Mouse (Mus musculus): ENCODE measurements around the gene Cdsn. TPM values are rescaled to one million over a fixed set of nuclear protein-coding genes. Genes with fewer than 3 reads are reported as not detected.

Cdsn gene
- polyA plus RNA-seq, 1 experiment from 2014 or later, result 0.02 TPM

GRCm38 (mm10) chr17:35526644-35527043 lies 25.3 kb upstream of the Cdsn start:
- WGBS (ENCODE audit: insufficient replicate concordance), result 42% methylated on average over 8 of the region's 8 CpGs
- H3K36me3 ChIP-seq (ENCODE audit: control insufficient read depth, insufficient read depth), result peaks cover 3% of the 10 kb centered on the region
- H3K27me3 ChIP-seq (ENCODE audit: control insufficient read depth, insufficient read depth, low read depth, low read length), result no peaks in the 10 kb centered on the region
- no peak overlapping the region for H3K9ac ChIP-seq (ENCODE audit: low read depth, low read length)
- no peak for ATAC-seq (ENCODE audit: low read depth)
- H3K27ac ChIP-seq (ENCODE audit: low read length), result no peak overlapping the region
- no peak overlapping the region for H3K4me2 ChIP-seq (ENCODE audit: low read depth, low read length)
- no peak overlapping the region for H3K4me3 ChIP-seq (ENCODE audit: low read depth, low read length)
- H3K4me1 ChIP-seq (ENCODE audit: control insufficient read depth, low read depth, low read length), result no peaks in the 10 kb centered on the region
- H3K9me3 ChIP-seq (replicated peaks; ENCODE audit: control insufficient read depth, low read length), result no peaks in the 10 kb centered on the region

- Histone ChIP-seq H3K9me3 (replicated peaks; ENCODE audit: control insufficient read depth, low read length) (no peaks in the 10 kb centered on the region), H3K4me1 (ENCODE audit: control insufficient read depth, low read depth, low read length) (no peaks in the 10 kb centered on the region), H3K36me3 (ENCODE audit: control insufficient read depth, insufficient read depth) (no peaks in the 10 kb centered on the region; the same call in 1 of the 2 replicates), H3K9ac (ENCODE audit: low read depth, low read length) (no peak overlapping the region), H3K4me2 (ENCODE audit: low read depth, low read length) (no peak overlapping the region), H3K27ac (ENCODE audit: low read length) (no peak overlapping the region), H3K27me3 (ENCODE audit: control insufficient read depth, insufficient read depth, low read depth, low read length) (no peaks in the 10 kb centered on the region), H3K4me3 (ENCODE audit: low read depth, low read length) (no peak overlapping the region)
- ATAC-seq (ENCODE audit: low read depth), result no peak
- WGBS (ENCODE audit: insufficient replicate concordance), result 11% methylated on average over 3 of the region's 3 CpGs
Measured at GRCm38 (mm10) chr17:35532360-35532759, 19.6 kb upstream of the Cdsn start.

- no peak for ATAC-seq (ENCODE audit: low read depth)
- H3K4me2 ChIP-seq (ENCODE audit: low read depth, low read length), result no peak within 1 kb of the TSS
- no peak within 1 kb of the TSS for H3K27ac ChIP-seq (ENCODE audit: low read length)
- H3K4me1 ChIP-seq (ENCODE audit: control insufficient read depth, low read depth, low read length), result no peaks in the 10 kb centered on the region
- 17% methylated on average over 7 of the region's 7 CpGs for WGBS (ENCODE audit: insufficient replicate concordance)
- H3K4me3 ChIP-seq (ENCODE audit: low read depth, low read length), result no peak within 1 kb of the TSS
- no peaks in the 10 kb centered on the region for H3K9me3 ChIP-seq (replicated peaks; ENCODE audit: control insufficient read depth, low read length)
- no peaks in the 10 kb centered on the region; the same call in 1 of the 2 replicates for H3K36me3 ChIP-seq (ENCODE audit: control insufficient read depth, insufficient read depth)
- no peak within 1 kb of the TSS for H3K9ac ChIP-seq (ENCODE audit: low read depth, low read length)
- no peaks in the 10 kb centered on the region for H3K27me3 ChIP-seq (ENCODE audit: control insufficient read depth, insufficient read depth, low read depth, low read length)
Measured at GRCm38 (mm10) chr17:35532901-35533300, 19.0 kb upstream of the Cdsn start, which contains the start of gene Psors1c2. Psors1c2 (plus strand) TSS chr17:35533201.

GRCm38 (mm10) chr17:35534343-35534742 lies 17.6 kb upstream of the Cdsn start:
- H3K9me3 ChIP-seq (replicated peaks; ENCODE audit: control insufficient read depth, low read length), result no peaks in the 10 kb centered on the region
- no peak for ATAC-seq (ENCODE audit: low read depth)

GRCm38 (mm10) chr17:35537421-35537820 lies 14.5 kb upstream of the Cdsn start:
- ATAC-seq (ENCODE audit: low read depth), result no peak
- Histone ChIP-seq H3K36me3 (ENCODE audit: control insufficient read depth, insufficient read depth) (no peaks in the 10 kb centered on the region), H3K27ac (ENCODE audit: low read length) (no peak overlapping the region), H3K4me3 (ENCODE audit: low read depth, low read length) (no peak overlapping the region), H3K9me3 (replicated peaks; ENCODE audit: control insufficient read depth, low read length) (no peaks in the 10 kb centered on the region), H3K4me2 (ENCODE audit: low read depth, low read length) (no peak overlapping the region), H3K27me3 (ENCODE audit: control insufficient read depth, insufficient read depth, low read depth, low read length) (no peaks in the 10 kb centered on the region), H3K4me1 (ENCODE audit: control insufficient read depth, low read depth, low read length) (no peaks in the 10 kb centered on the region), H3K9ac (ENCODE audit: low read depth, low read length) (no peak overlapping the region)
- WGBS (ENCODE audit: insufficient replicate concordance), result 55% methylated on average over 4 of the region's 4 CpGs

More at GRCm38 (mm10) chr17:35534343-35534742, 17.6 kb upstream of the Cdsn start:
- no peak overlapping the region for H3K4me3 ChIP-seq (ENCODE audit: low read depth, low read length)
- no peaks in the 10 kb centered on the region for H3K27me3 ChIP-seq (ENCODE audit: control insufficient read depth, insufficient read depth, low read depth, low read length)
- H3K36me3 ChIP-seq (ENCODE audit: control insufficient read depth, insufficient read depth), result no peaks in the 10 kb centered on the region
- no peak overlapping the region for H3K9ac ChIP-seq (ENCODE audit: low read depth, low read length)
- H3K4me2 ChIP-seq (ENCODE audit: low read depth, low read length), result no peak overlapping the region
- H3K4me1 ChIP-seq (ENCODE audit: control insufficient read depth, low read depth, low read length), result no peaks in the 10 kb centered on the region
- no peak overlapping the region for H3K27ac ChIP-seq (ENCODE audit: low read length)
- 9% methylated on average over 6 of the region's 6 CpGs for WGBS (ENCODE audit: insufficient replicate concordance)

GRCm38 (mm10) chr17:35538476-35538875 lies 13.5 kb upstream of the Cdsn start:
- 49% methylated on average over 1 of the region's 1 CpGs for WGBS (ENCODE audit: insufficient replicate concordance)
- no peak overlapping the region for H3K4me3 ChIP-seq (ENCODE audit: low read depth, low read length)
- ATAC-seq (ENCODE audit: low read depth), result no peak

GRCm38 (mm10) chr17:35539540-35539939 lies 12.4 kb upstream of the Cdsn start:
- no peak for ATAC-seq (ENCODE audit: low read depth)
- Histone ChIP-seq H3K4me1 (ENCODE audit: control insufficient read depth, low read depth, low read length) (no peaks in the 10 kb centered on the region), H3K4me3 (ENCODE audit: low read depth, low read length) (no peak overlapping the region), H3K36me3 (ENCODE audit: control insufficient read depth, insufficient read depth) (no peaks in the 10 kb centered on the region), H3K9me3 (replicated peaks; ENCODE audit: control insufficient read depth, low read length) (no peaks in the 10 kb centered on the region), H3K4me2 (ENCODE audit: low read depth, low read length) (no peak overlapping the region), H3K27ac (ENCODE audit: low read length) (no peak overlapping the region), H3K9ac (ENCODE audit: low read depth, low read length) (no peak overlapping the region), H3K27me3 (ENCODE audit: control insufficient read depth, insufficient read depth, low read depth, low read length) (no peaks in the 10 kb centered on the region)
- 48% methylated on average over 10 of the region's 10 CpGs for WGBS (ENCODE audit: insufficient replicate concordance)

More at GRCm38 (mm10) chr17:35538476-35538875, 13.5 kb upstream of the Cdsn start:
- Histone ChIP-seq H3K4me2 (ENCODE audit: low read depth, low read length) (no peak overlapping the region), H3K36me3 (ENCODE audit: control insufficient read depth, insufficient read depth) (no peaks in the 10 kb centered on the region), H3K27me3 (ENCODE audit: control insufficient read depth, insufficient read depth, low read depth, low read length) (no peaks in the 10 kb centered on the region), H3K27ac (ENCODE audit: low read length) (no peak overlapping the region), H3K4me1 (ENCODE audit: control insufficient read depth, low read depth, low read length) (no peaks in the 10 kb centered on the region), H3K9me3 (replicated peaks; ENCODE audit: control insufficient read depth, low read length) (no peaks in the 10 kb centered on the region), H3K9ac (ENCODE audit: low read depth, low read length) (no peak overlapping the region)

GRCm38 (mm10) chr17:35542761-35543411 lies 9.0 kb upstream of the Cdsn start:
- no peaks in the 10 kb centered on the region for H3K4me1 ChIP-seq (ENCODE audit: control insufficient read depth, low read depth, low read length)
- H3K36me3 ChIP-seq (ENCODE audit: control insufficient read depth, insufficient read depth), result no peaks in the 10 kb centered on the region
- WGBS (ENCODE audit: insufficient replicate concordance), result 68% methylated on average over 15 of the region's 15 CpGs
- H3K9me3 ChIP-seq (replicated peaks; ENCODE audit: control insufficient read depth, low read length), result no peaks in the 10 kb centered on the region
- no peak overlapping the region for H3K4me3 ChIP-seq (ENCODE audit: low read depth, low read length)
- no peak overlapping the region for H3K4me2 ChIP-seq (ENCODE audit: low read depth, low read length)
- no peaks in the 10 kb centered on the region for H3K27me3 ChIP-seq (ENCODE audit: control insufficient read depth, insufficient read depth, low read depth, low read length)
- no peak overlapping the region for H3K9ac ChIP-seq (ENCODE audit: low read depth, low read length)
- ATAC-seq (ENCODE audit: low read depth), result no peak
- H3K27ac ChIP-seq (ENCODE audit: low read length), result no peak overlapping the region

GRCm38 (mm10) chr17:35543412-35543861 lies 8.5 kb upstream of the Cdsn start:
- H3K4me3 ChIP-seq (ENCODE audit: low read depth, low read length), result no peak overlapping the region
- H3K4me1 ChIP-seq (ENCODE audit: control insufficient read depth, low read depth, low read length), result no peaks in the 10 kb centered on the region
- 51% methylated on average over 14 of the region's 14 CpGs for WGBS (ENCODE audit: insufficient replicate concordance)
- H3K27me3 ChIP-seq (ENCODE audit: control insufficient read depth, insufficient read depth, low read depth, low read length), result no peaks in the 10 kb centered on the region
- ATAC-seq (ENCODE audit: low read depth), result no peak
- H3K9me3 ChIP-seq (replicated peaks; ENCODE audit: control insufficient read depth, low read length), result no peaks in the 10 kb centered on the region
- H3K36me3 ChIP-seq (ENCODE audit: control insufficient read depth, insufficient read depth), result no peaks in the 10 kb centered on the region
- H3K9ac ChIP-seq (ENCODE audit: low read depth, low read length), result no peak overlapping the region
- H3K4me2 ChIP-seq (ENCODE audit: low read depth, low read length), result no peak overlapping the region
- H3K27ac ChIP-seq (ENCODE audit: low read length), result no peak overlapping the region

Measured in liver, embryonic 16.5 days (tissue).